Mouse (Mus musculus) C2C12 (cell line): ENCODE measurements around the gene St8sia1. TPM values are rescaled to one million over a fixed set of nuclear protein-coding genes. Genes with fewer than 3 reads are reported as not detected.

Experiments
- H3K27me3 ChIP-seq: one replicate; pipeline ENCODE4 v1.6.1; 2011; ENCODE audit not compliant: control insufficient read depth, insufficient read depth, insufficient read length
- H3K36me3 ChIP-seq: one replicate; pipeline ENCODE4 v1.6.1; 2011; ENCODE audit not compliant: control insufficient read depth, insufficient read depth
- H3K4me3 ChIP-seq: one replicate; pipeline ENCODE4 v1.5.1; 2011; ENCODE audit warnings: mild to moderate bottlenecking, control low read depth; ENCODE audit not compliant: poor library complexity, insufficient read depth, severe bottlenecking
- H3K79me2 ChIP-seq: one replicate; pipeline ENCODE4 v1.6.1; 2011; ENCODE audit not compliant: control insufficient read depth, insufficient read depth
- H3K79me3 ChIP-seq: one replicate; pipeline ENCODE4 v1.6.1; 2011; ENCODE audit warnings: low read depth, control low read depth
- H3ac ChIP-seq: one replicate; pipeline ENCODE3; 2011; ENCODE audit warnings: low read depth; ENCODE audit not compliant: control insufficient read depth, insufficient read length
- CEBPB ChIP-seq: IDR thresholded peaks from one replicate; pipeline ENCODE4 v1.6.1; 2011; ENCODE audit warnings: low read depth, mild to moderate bottlenecking, control low read depth, moderate library complexity
- CTCF ChIP-seq: IDR thresholded peaks from one replicate; pipeline ENCODE4 v1.5.1; 2011; ENCODE audit not compliant: control insufficient read depth, insufficient read depth, insufficient read length
- FOSL1 ChIP-seq: IDR thresholded peaks from one replicate; pipeline ENCODE4 v1.8.0; 2011; ENCODE audit warnings: mild to moderate bottlenecking, low read length; ENCODE audit not compliant: poor library complexity, insufficient read depth, severe bottlenecking
- MAX ChIP-seq: IDR thresholded peaks from one replicate; pipeline ENCODE4 v1.6.1; 2011; ENCODE audit warnings: mild to moderate bottlenecking, control low read depth
- MYOD1 ChIP-seq: IDR thresholded peaks from one replicate; pipeline ENCODE4 v1.6.1; 2011; ENCODE audit warnings: low read depth; ENCODE audit not compliant: control insufficient read depth, insufficient read length
- MYOG ChIP-seq: IDR thresholded peaks from one replicate; pipeline ENCODE4 v1.6.1; 2011; ENCODE audit not compliant: control insufficient read depth, insufficient read length; ENCODE audit errors: extremely low read depth
- USF1 ChIP-seq: IDR thresholded peaks from one replicate; pipeline ENCODE4 v1.6.1; 2011; ENCODE audit warnings: low read depth, mild to moderate bottlenecking, control low read depth, moderate library complexity
- polyA plus RNA-seq: library from polyadenylated mRNA; unstranded; fragments of >200 nt; fragmentation: generic; extraction: Trizol; gene quantifications from one replicate; pipeline ENCODE4 v1.2.1, GENCODE M21; 2012; ENCODE audit warnings: missing spikeins

The St8sia1 gene
- polyA plus RNA-seq, 1 experiment: not detected

GRCm38 (mm10) chr6:142911263-142911662 is 53.0 kb downstream of the St8sia1 start:
- Histone ChIP-seq H3ac (no peak overlapping the region), H3K4me3 (no peak overlapping the region), H3K79me3 (no peaks in the 10 kb centered on the region), H3K27me3 (no peaks in the 10 kb centered on the region), H3K36me3 (no peaks in the 10 kb centered on the region), H3K79me2 (no peaks in the 10 kb centered on the region)
- no peak for TF ChIP-seq MYOG
- no peak for TF ChIP-seq CTCF

- Histone ChIP-seq H3K79me3 (no peaks in the 10 kb centered on the region), H3ac (no peak overlapping the region), H3K79me2 (no peaks in the 10 kb centered on the region), H3K36me3 (no peaks in the 10 kb centered on the region), H3K27me3 (no peaks in the 10 kb centered on the region), H3K4me3 (no peak overlapping the region)
- TF ChIP-seq MYOG (no peak), CEBPB (no peak), MAX (no peak), USF1 (no peak), FOSL1 (no peak)
Observed at GRCm38 (mm10) chr6:142910721-142911120, 53.5 kb downstream of the St8sia1 start.

- H3K27me3 ChIP-seq: no peaks in the 10 kb centered on the region
- H3K79me2 ChIP-seq: no peaks in the 10 kb centered on the region
- TF ChIP-seq USF1 (no peak), MYOG (no peak), FOSL1 (no peak)
- no peak overlapping the region for H3ac ChIP-seq
- no peak overlapping the region for H3K4me3 ChIP-seq
- H3K79me3 ChIP-seq: no peaks in the 10 kb centered on the region
- no peaks in the 10 kb centered on the region for H3K36me3 ChIP-seq
Observed at GRCm38 (mm10) chr6:142909771-142910105, 54.5 kb downstream of the St8sia1 start.

GRCm38 (mm10) chr6:142908911-142909770 is 55.1 kb downstream of the St8sia1 start:
- no peak overlapping the region for H3ac ChIP-seq
- H3K79me3 ChIP-seq: no peaks in the 10 kb centered on the region
- H3K4me3 ChIP-seq: no peak overlapping the region
- H3K27me3 ChIP-seq: no peaks in the 10 kb centered on the region
- H3K79me2 ChIP-seq: no peaks in the 10 kb centered on the region
- TF ChIP-seq MYOG: no peak
- TF ChIP-seq FOSL1: no peak
- TF ChIP-seq MAX: no peak
- TF ChIP-seq CTCF: no peak
- TF ChIP-seq USF1: no peak
- no peak for TF ChIP-seq MYOD1
- no peak for TF ChIP-seq CEBPB
- no peaks in the 10 kb centered on the region for H3K36me3 ChIP-seq

GRCm38 (mm10) chr6:142908412-142908811 is 55.8 kb downstream of the St8sia1 start:
- Histone ChIP-seq H3K27me3 (no peaks in the 10 kb centered on the region), H3K79me3 (no peaks in the 10 kb centered on the region)
- TF ChIP-seq CEBPB: no peak
- TF ChIP-seq FOSL1: no peak
- TF ChIP-seq CTCF: no peak
- TF ChIP-seq MAX: no peak
- TF ChIP-seq MYOG: no peak
- no peak for TF ChIP-seq USF1
- no peak for TF ChIP-seq MYOD1

GRCm38 (mm10) chr6:142895371-142895770 is 68.9 kb downstream of the St8sia1 start:
- Histone ChIP-seq H3K4me3 (no peak overlapping the region), H3K79me3 (no peaks in the 10 kb centered on the region), H3K36me3 (no peaks in the 10 kb centered on the region), H3K27me3 (no peaks in the 10 kb centered on the region), H3ac (no peak overlapping the region), H3K79me2 (no peaks in the 10 kb centered on the region)
- no peak for TF ChIP-seq MAX
- no peak for TF ChIP-seq MYOD1
- TF ChIP-seq CTCF: no peak
- no peak for TF ChIP-seq CEBPB
- TF ChIP-seq MYOG: no peak
- no peak for TF ChIP-seq USF1
- no peak for TF ChIP-seq FOSL1

More at GRCm38 (mm10) chr6:142908412-142908811, 55.8 kb downstream of the St8sia1 start:
- H3K4me3 ChIP-seq: no peak overlapping the region
- no peaks in the 10 kb centered on the region for H3K79me2 ChIP-seq
- no peak overlapping the region for H3ac ChIP-seq
- no peaks in the 10 kb centered on the region for H3K36me3 ChIP-seq
